Mouse (Mus musculus): Measurements from ENCODE around the gene Dnaaf5. TPM values are rescaled to one million over a fixed set of nuclear protein-coding genes. Genes with fewer than 3 reads are reported as not detected.

Dnaaf5 gene
- total and polyA plus RNA-seq, 2 experiments from 2014 or later, result 2.2 to 16.3 TPM

- H3K9me3 ChIP-seq (ENCODE audit: low read length), result no peaks in the 10 kb centered on the region
- ATAC-seq, result peak; percentile 87
- peak; percentile 77 for DNase-seq (ENCODE audit: low spot score)
- H3K4me3 ChIP-seq (ENCODE audit: low read length), result peak overlapping the region; percentile 57
- H3K4me1 ChIP-seq (ENCODE audit: insufficient read depth, low read length), result 0 out of 2 replicates have a peak, but pooled peaks cover 4% of the 10 kb centered on the region
- no peak for TF ChIP-seq CTCF (IDR thresholded peaks at IDR 0.05; ENCODE audit: low read depth)
- peak overlapping the region; percentile 83 for H3K4me2 ChIP-seq (ENCODE audit: low read depth, low read length)
- H3K36me3 ChIP-seq (ENCODE audit: insufficient read depth, low read length), result no peaks in the 10 kb centered on the region
- 3% methylated on average over 51 of the region's 55 CpGs for WGBS
- H3K27me3 ChIP-seq (ENCODE audit: insufficient read depth, low read length), result no peaks in the 10 kb centered on the region
- H3K9ac ChIP-seq (replicated peaks; ENCODE audit: low read length), result peak overlapping the region; percentile 75
- peak overlapping the region; percentile 84 for H3K27ac ChIP-seq
Observed at GRCm38 (mm10) chr5:139129572-139130151, 20.4 kb upstream of the Dnaaf5 start.

- H3K9me3 ChIP-seq (ENCODE audit: low read length), result no peaks in the 10 kb centered on the region
- ATAC-seq (peak; percentile 6; the same call in 1 of the 2 replicates), DNase-seq (ENCODE audit: low spot score) (no peak)
- no peaks in the 10 kb centered on the region for H3K27me3 ChIP-seq (ENCODE audit: insufficient read depth, low read length)
- TF ChIP-seq CTCF (IDR thresholded peaks at IDR 0.05; ENCODE audit: low read depth), result no peak
- H3K4me3 ChIP-seq (ENCODE audit: low read length), result no peak overlapping the region
- peak overlapping the region; percentile 75; the same call in 1 of the 2 replicates for H3K9ac ChIP-seq (replicated peaks; ENCODE audit: low read length)
- 0 out of 2 replicates have a peak, but pooled peaks cover 4% of the 10 kb centered on the region for H3K4me1 ChIP-seq (ENCODE audit: insufficient read depth, low read length)
- 70% methylated on average over 5 of the region's 5 CpGs for WGBS
- H3K4me2 ChIP-seq (ENCODE audit: low read depth, low read length), result no peak overlapping the region
- H3K36me3 ChIP-seq (ENCODE audit: insufficient read depth, low read length), result no peaks in the 10 kb centered on the region
- peak overlapping the region; percentile 84 for H3K27ac ChIP-seq
Observed at GRCm38 (mm10) chr5:139130351-139130750, 19.7 kb upstream of the Dnaaf5 start.

GRCm38 (mm10) chr5:139134501-139134900, 15.5 kb upstream of the Dnaaf5 start:
- Histone ChIP-seq H3K9ac (replicated peaks; ENCODE audit: low read length) (no peak overlapping the region), H3K4me3 (ENCODE audit: low read length) (no peak overlapping the region), H3K4me2 (ENCODE audit: low read depth, low read length) (no peak overlapping the region), H3K9me3 (ENCODE audit: low read length) (no peaks in the 10 kb centered on the region), H3K27me3 (ENCODE audit: insufficient read depth, low read length) (no peaks in the 10 kb centered on the region), H3K27ac (no peak overlapping the region), H3K4me1 (ENCODE audit: insufficient read depth, low read length) (0 out of 2 replicates have a peak, but pooled peaks cover 4% of the 10 kb centered on the region), H3K36me3 (ENCODE audit: insufficient read depth, low read length) (no peaks in the 10 kb centered on the region)
- ATAC-seq (no peak), DNase-seq (ENCODE audit: low spot score) (no peak)
- TF ChIP-seq CTCF (IDR thresholded peaks at IDR 0.05; ENCODE audit: low read depth), result no peak
- WGBS, result 86% methylated on average over 8 of the region's 8 CpGs

- ATAC-seq (no peak), DNase-seq (ENCODE audit: low spot score) (no peak)
- H3K4me3 ChIP-seq (ENCODE audit: low read length), result no peak overlapping the region
- H3K9me3 ChIP-seq (ENCODE audit: low read length), result no peaks in the 10 kb centered on the region
- no peak overlapping the region for H3K27ac ChIP-seq
- 61% methylated on average over 1 of the region's 1 CpGs for WGBS
- no peaks in the 10 kb centered on the region for H3K4me1 ChIP-seq (ENCODE audit: insufficient read depth, low read length)
- no peak overlapping the region for H3K4me2 ChIP-seq (ENCODE audit: low read depth, low read length)
- H3K36me3 ChIP-seq (ENCODE audit: insufficient read depth, low read length), result no peaks in the 10 kb centered on the region
- TF ChIP-seq CTCF (IDR thresholded peaks at IDR 0.05; ENCODE audit: low read depth), result no peak
- H3K27me3 ChIP-seq (ENCODE audit: insufficient read depth, low read length), result no peaks in the 10 kb centered on the region
- no peak overlapping the region for H3K9ac ChIP-seq (replicated peaks; ENCODE audit: low read length)
Observed at GRCm38 (mm10) chr5:139136341-139136740, 13.7 kb upstream of the Dnaaf5 start.

- 85% methylated on average over 6 of the region's 6 CpGs for WGBS
- TF ChIP-seq CTCF (IDR thresholded peaks at IDR 0.05; ENCODE audit: low read depth), result no peak
- H3K4me3 ChIP-seq (ENCODE audit: low read length), result no peak overlapping the region
Observed at GRCm38 (mm10) chr5:139137176-139137575, 12.8 kb upstream of the Dnaaf5 start.

GRCm38 (mm10) chr5:139138261-139138925, 11.6 kb upstream of the Dnaaf5 start:
- Histone ChIP-seq H3K9ac (replicated peaks; ENCODE audit: low read length) (no peak overlapping the region), H3K36me3 (ENCODE audit: insufficient read depth, low read length) (no peaks in the 10 kb centered on the region), H3K4me1 (ENCODE audit: insufficient read depth, low read length) (no peaks in the 10 kb centered on the region), H3K9me3 (ENCODE audit: low read length) (no peaks in the 10 kb centered on the region), H3K27me3 (ENCODE audit: insufficient read depth, low read length) (no peaks in the 10 kb centered on the region), H3K4me3 (ENCODE audit: low read length) (no peak overlapping the region), H3K4me2 (ENCODE audit: low read depth, low read length) (0 out of 2 replicates have a peak overlapping the region, but pooled peaks have one; percentile 8), H3K27ac (peak overlapping the region; percentile 70)
- peak; percentile 90 for DNase-seq (ENCODE audit: low spot score)
- 39% methylated on average over 12 of the region's 12 CpGs for WGBS
- no peak for TF ChIP-seq CTCF (IDR thresholded peaks at IDR 0.05; ENCODE audit: low read depth)
- ATAC-seq, result peak; percentile 85

More at GRCm38 (mm10) chr5:139137176-139137575, 12.8 kb upstream of the Dnaaf5 start:
- H3K4me1 ChIP-seq (ENCODE audit: insufficient read depth, low read length), result no peaks in the 10 kb centered on the region
- no peak overlapping the region for H3K9ac ChIP-seq (replicated peaks; ENCODE audit: low read length)
- ATAC-seq (no peak), DNase-seq (ENCODE audit: low spot score) (no peak)
- H3K9me3 ChIP-seq (ENCODE audit: low read length), result no peaks in the 10 kb centered on the region
- no peak overlapping the region for H3K27ac ChIP-seq
- H3K36me3 ChIP-seq (ENCODE audit: insufficient read depth, low read length), result no peaks in the 10 kb centered on the region
- H3K4me2 ChIP-seq (ENCODE audit: low read depth, low read length), result no peak overlapping the region
- no peaks in the 10 kb centered on the region for H3K27me3 ChIP-seq (ENCODE audit: insufficient read depth, low read length)
